Mouse (Mus musculus) midbrain, embryonic 10.5 days (tissue): ENCODE measurements around the gene Lonp1. TPM values are rescaled to one million over a fixed set of nuclear protein-coding genes. Genes with fewer than 3 reads are reported as not detected.

Experiments
- DNase-seq: peaks from one replicate; pipeline ENCODE4 v3.0.0-alpha.2; 2017; ENCODE audit warnings: low spot score
- H3K27ac ChIP-seq: fragments of 300-500 bp; sonication (generic); replicated peaks from 2 replicates; pipeline ENCODE4 v1.5.1; 2016; ENCODE audit warnings: mild to moderate bottlenecking
- H3K27me3 ChIP-seq: fragments of 300-500 bp; sonication (generic); 2 replicates; pipeline ENCODE4 v1.6.1; 2016; ENCODE audit warnings: low read depth, mild to moderate bottlenecking; ENCODE audit not compliant: poor library complexity, severe bottlenecking
- H3K36me3 ChIP-seq: fragments of 300-500 bp; sonication (generic); 2 replicates; pipeline ENCODE4 v1.6.1; 2016; ENCODE audit warnings: mild to moderate bottlenecking, moderate library complexity
- H3K4me1 ChIP-seq: fragments of 300-500 bp; sonication (generic); 2 replicates; pipeline ENCODE4 v1.6.1; 2016
- H3K4me3 ChIP-seq: fragments of 300-500 bp; sonication (generic); 2 replicates; pipeline ENCODE4 v1.5.1; 2016; ENCODE audit warnings: mild to moderate bottlenecking, moderate library complexity
- H3K9me3 ChIP-seq: fragments of 300-500 bp; sonication (generic); replicated peaks from 2 replicates; pipeline ENCODE4 v1.6.1; 2016; ENCODE audit warnings: mild to moderate bottlenecking
- WGBS: fragments of 180-500 bp; shearing (Covaris S2); methylation state at CpG from one replicate; pipeline ENCODE4 v1.1.7; 2016; 5-methylcytosine and 5-hydroxymethylcytosine counted together
- polyA plus RNA-seq: library from polyadenylated mRNA; unstranded; fragments of >200 nt; fragmentation: Nextera tagmentation; extraction: Ambion mirVana; gene quantifications from 2 replicates; pipeline ENCODE4 v1.2.1, GENCODE M21; 2016

Gene Lonp1
- polyA plus RNA-seq, 1 experiment from 2014 or later, result 54.4 TPM

- DNase-seq, result no peak
- Histone ChIP-seq H3K9me3 (no peaks in the 10 kb centered on the region), H3K27ac (no peak overlapping the region), H3K27me3 (no peaks in the 10 kb centered on the region), H3K36me3 (peaks cover 96% of the 10 kb centered on the region), H3K4me3 (no peak overlapping the region), H3K4me1 (no peaks in the 10 kb centered on the region)
- WGBS, result 97% methylated on average over 1 of the region's 1 CpGs
Observed at GRCm38 (mm10) chr17:56572154-56572553, 54.5 kb downstream of the Lonp1 start.

GRCm38 (mm10) chr17:56570287-56570686 is 56.4 kb downstream of the Lonp1 start:
- Histone ChIP-seq H3K27ac (no peak overlapping the region), H3K4me1 (no peaks in the 10 kb centered on the region), H3K27me3 (no peaks in the 10 kb centered on the region), H3K9me3 (no peaks in the 10 kb centered on the region), H3K4me3 (no peak overlapping the region), H3K36me3 (peaks cover 99% of the 10 kb centered on the region)
- no peak for DNase-seq
- WGBS, result 91% methylated on average over 4 of the region's 4 CpGs

- no peak for DNase-seq
- no peak overlapping the region for H3K4me3 ChIP-seq
- H3K27ac ChIP-seq, result no peak overlapping the region
- no peaks in the 10 kb centered on the region for H3K9me3 ChIP-seq
- peaks cover 100% of the 10 kb centered on the region for H3K36me3 ChIP-seq
- H3K27me3 ChIP-seq, result no peaks in the 10 kb centered on the region
- WGBS, result 97% methylated on average over 4 of the region's 4 CpGs
- H3K4me1 ChIP-seq, result no peaks in the 10 kb centered on the region
Observed at GRCm38 (mm10) chr17:56567370-56567769, 59.3 kb downstream of the Lonp1 start.

- DNase-seq, result no peak
- Histone ChIP-seq H3K4me1 (no peaks in the 10 kb centered on the region), H3K9me3 (no peaks in the 10 kb centered on the region), H3K36me3 (peaks cover 100% of the 10 kb centered on the region), H3K27ac (no peak overlapping the region), H3K27me3 (no peaks in the 10 kb centered on the region), H3K4me3 (no peak overlapping the region)
- WGBS, result 94% methylated on average over 5 of the region's 5 CpGs
Observed at GRCm38 (mm10) chr17:56566918-56567317, 59.8 kb downstream of the Lonp1 start.

GRCm38 (mm10) chr17:56566293-56566692 is 60.4 kb downstream of the Lonp1 start:
- Histone ChIP-seq H3K27me3 (no peaks in the 10 kb centered on the region), H3K4me1 (no peaks in the 10 kb centered on the region), H3K9me3 (no peaks in the 10 kb centered on the region), H3K27ac (no peak overlapping the region), H3K4me3 (no peak overlapping the region), H3K36me3 (peaks cover 100% of the 10 kb centered on the region)
- 94% methylated on average over 29 of the region's 29 CpGs for WGBS
- DNase-seq, result no peak

Other genes with a start within 250 kb of the Lonp1 start
- gene Ptprs, start 150.4 kb downstream of the Lonp1 start, polyA plus RNA-seq, result 89.7 and 131 TPM in 2 replicates
- not detected in 2 replicates for gene Znrf4, start 114.5 kb downstream of the Lonp1 start, polyA plus RNA-seq
- gene Gm20219, start 72.5 kb downstream of the Lonp1 start, polyA plus RNA-seq, result 0.80 and 0.89 TPM in 2 replicates
- gene Safb2, start 42.3 kb downstream of the Lonp1 start, polyA plus RNA-seq, result 80.9 and 85.6 TPM in 2 replicates
- 148 and 157 TPM in 2 replicates for gene Safb, start 42.1 kb downstream of the Lonp1 start, polyA plus RNA-seq
- gene 2410015M20Rik, start 17.1 kb downstream of the Lonp1 start, polyA plus RNA-seq, result 197 and 202 TPM in 2 replicates
- gene Rpl36, start 13.5 kb downstream of the Lonp1 start, polyA plus RNA-seq, result 1,286 and 1,494 TPM in 2 replicates
- 0.61 and 0.79 TPM in 2 replicates for gene Catsperd, start 1.3 kb upstream of the Lonp1 start, polyA plus RNA-seq
- 140 and 145 TPM in 2 replicates for gene Ranbp3, start 46.4 kb upstream of the Lonp1 start, polyA plus RNA-seq
- gene Ndufa11, start 90.9 kb upstream of the Lonp1 start, polyA plus RNA-seq, result 385 and 393 TPM in 2 replicates
- gene Vmac, start 91.1 kb upstream of the Lonp1 start, polyA plus RNA-seq, result 12.0 and 16.5 TPM in 2 replicates
- 4.1 and 5.6 TPM in 2 replicates for gene Nrtn, start 130.6 kb upstream of the Lonp1 start, polyA plus RNA-seq
- 44.7 and 45.6 TPM in 2 replicates for gene Dus3l, start 137.9 kb upstream of the Lonp1 start, polyA plus RNA-seq
- gene Prr22, start 143.4 kb upstream of the Lonp1 start, polyA plus RNA-seq, result 1.5 and 2.2 TPM in 2 replicates
- 9.8 TPM in 2 replicates for gene Rfx2, start 204.1 kb upstream of the Lonp1 start, polyA plus RNA-seq
- gene Acsbg2, start 247.6 kb upstream of the Lonp1 start, polyA plus RNA-seq, result not detected in 2 replicates
- gene 1700061G19Rik, start 248.6 kb upstream of the Lonp1 start, polyA plus RNA-seq, result 0.48 and 0.66 TPM in 2 replicates